Mouse (Mus musculus): ENCODE data around the gene Il2rg. TPM values are rescaled to one million over a fixed set of nuclear protein-coding genes. Genes with fewer than 3 reads are reported as not detected.
A peak's percentile ranks its signal among the peaks of the same experiment; 100 is the strongest.

Il2rg gene
- polyA plus RNA-seq, 1 experiment = 7.3 TPM

DNA sequence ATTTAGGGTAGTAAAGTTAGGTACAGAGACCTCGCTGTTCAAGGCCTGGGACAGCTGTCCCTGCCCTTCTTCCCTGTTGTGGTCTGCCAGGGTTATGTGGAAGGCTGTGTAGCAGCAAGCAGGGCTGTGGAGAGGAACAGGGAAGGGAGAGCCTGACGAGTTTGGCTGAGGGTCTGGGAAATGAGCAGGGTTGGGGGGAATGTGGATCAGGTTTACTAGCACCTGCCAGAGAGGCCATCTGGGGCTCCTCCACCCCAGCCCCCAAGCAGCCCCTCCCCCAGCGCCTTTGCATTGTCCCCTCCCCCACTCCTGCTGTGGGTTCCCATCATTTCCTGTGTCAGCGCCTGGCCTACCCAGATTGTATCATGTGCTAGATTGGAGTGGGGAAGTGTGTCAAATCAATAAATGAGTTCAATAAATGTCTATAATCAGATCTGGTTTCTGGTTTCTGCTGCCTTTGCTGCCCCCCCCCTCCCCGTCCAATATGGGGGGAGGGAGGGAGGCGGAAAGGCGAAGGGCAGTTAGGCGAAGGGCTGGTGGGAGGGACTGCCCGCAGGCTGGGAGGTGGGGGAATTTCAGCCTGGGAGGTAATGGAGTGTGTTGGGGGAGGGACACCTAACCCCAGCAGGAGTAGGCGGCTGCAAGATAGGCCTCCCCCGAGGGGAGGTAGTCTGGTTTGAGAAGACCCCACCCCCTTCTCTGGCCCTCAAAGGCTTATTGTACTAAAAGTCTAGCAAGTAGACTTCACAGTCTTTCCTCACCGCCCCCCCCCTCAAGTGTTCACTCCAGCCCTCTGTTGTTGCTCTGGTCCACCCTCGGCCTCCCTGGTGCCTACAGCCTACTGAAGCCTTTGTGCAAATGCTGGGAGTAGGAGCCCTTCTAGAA is 7.4 kb downstream of the Il2rg start:
- no peak for DNase-seq (ENCODE audit: low read depth)

DNA sequence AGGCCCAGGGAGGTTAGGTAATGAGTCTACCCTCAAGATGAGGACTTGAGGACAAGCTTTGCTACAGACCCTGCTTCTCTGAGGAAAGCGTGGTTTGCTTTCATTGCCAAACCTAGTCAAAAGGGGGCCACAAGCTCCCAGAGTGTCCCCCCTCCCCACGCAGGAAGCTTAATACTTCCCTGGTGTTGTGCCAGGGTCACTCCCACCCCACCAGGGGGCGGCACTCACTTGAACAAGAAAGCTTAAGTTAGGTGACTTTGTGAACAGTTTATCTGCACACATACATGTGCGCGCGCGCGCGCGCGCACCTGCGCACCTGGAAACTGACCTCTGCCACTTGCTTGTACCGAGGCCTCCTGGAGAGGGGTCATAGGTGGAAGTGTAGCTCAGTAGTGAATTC is 11.5 kb downstream of the Il2rg start:
- DNase-seq (ENCODE audit: low read depth) = no peak

DNA sequence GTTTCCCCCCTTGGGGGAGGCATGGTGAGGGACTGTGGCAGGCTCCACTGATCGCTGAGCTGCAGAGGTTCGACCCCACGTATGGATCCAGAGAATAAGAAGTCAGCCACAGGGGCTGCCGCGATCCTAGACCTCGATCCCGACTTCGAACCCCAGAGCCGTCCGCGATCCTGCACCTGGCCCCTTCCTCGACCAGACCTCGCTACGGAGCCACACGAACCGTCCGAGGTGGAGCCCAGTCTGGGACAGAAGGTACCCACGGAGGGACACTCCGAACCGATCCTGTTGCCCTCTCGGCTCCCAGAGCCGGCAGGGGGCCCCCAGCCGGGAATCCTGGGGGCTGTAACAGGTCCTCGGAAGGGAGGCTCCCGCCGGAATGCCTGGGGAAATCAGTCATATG is 13.3 kb downstream of the Il2rg start:
- no peak for DNase-seq (ENCODE audit: low read depth)

DNA sequence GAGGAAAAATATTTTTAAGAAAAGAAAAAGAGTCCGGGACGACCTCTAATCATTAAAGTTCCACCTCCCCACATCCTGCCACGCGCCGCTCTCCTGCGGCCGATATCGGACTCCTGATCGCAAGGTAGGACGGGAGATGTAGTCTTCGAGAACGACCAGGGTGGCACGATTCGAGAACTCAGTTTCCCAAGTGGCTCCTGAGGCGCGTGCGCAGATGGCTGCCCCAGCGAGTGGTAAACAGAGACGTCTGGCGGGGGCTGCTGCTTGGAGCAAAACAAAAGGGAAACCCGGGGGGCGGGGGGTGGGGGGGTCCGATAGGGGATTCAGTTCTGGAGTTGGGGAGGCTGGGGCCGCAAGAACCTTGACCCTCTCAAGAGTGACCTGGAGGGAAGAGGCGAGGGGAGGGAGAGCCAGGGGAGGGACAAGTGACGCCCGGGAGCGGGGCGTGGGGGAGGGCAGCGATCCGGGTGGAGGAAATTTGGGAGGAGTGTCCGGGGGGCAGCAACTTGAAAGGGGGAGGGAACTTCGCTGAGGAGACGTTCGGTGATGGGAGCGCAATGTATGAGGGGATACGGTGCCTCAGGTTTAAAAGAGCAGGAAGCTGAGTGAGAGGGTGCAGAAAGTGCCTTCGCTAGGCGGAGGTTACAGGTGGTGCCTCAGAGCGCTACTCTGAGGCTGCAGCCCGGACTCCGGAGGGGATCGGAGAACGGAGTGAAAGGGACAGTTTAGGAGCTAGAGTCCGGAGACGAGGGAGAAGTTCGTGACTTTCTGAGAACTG is 13.9 kb downstream of the Il2rg start, which contains the start of gene Foxo4:
Foxo4 (plus strand) TSS at position 577 of the 778 bp plus-strand sequence.
- DNase-seq (ENCODE audit: low read depth) = no peak

DNA sequence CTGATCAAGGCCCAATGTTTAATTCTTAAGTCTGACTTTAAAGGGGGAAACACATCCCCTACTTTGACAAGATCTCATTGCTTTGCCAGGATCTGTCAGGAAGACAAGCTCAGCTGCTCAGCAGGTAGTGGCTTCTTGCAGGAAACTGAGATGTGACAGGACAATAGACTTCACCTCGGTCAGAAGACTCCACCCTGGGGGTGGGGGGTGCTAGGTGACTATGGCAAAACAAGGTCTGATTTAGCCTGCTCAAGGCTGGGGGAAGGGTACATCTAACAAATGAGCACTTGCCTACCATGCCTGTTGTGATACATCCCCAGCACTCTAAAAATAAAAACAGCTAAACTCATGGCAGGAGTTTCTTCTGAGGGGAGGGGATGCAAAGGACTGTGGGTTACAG is 23.0 kb downstream of the Il2rg start:
- DNase-seq (ENCODE audit: low read depth) = no peak

DNA sequence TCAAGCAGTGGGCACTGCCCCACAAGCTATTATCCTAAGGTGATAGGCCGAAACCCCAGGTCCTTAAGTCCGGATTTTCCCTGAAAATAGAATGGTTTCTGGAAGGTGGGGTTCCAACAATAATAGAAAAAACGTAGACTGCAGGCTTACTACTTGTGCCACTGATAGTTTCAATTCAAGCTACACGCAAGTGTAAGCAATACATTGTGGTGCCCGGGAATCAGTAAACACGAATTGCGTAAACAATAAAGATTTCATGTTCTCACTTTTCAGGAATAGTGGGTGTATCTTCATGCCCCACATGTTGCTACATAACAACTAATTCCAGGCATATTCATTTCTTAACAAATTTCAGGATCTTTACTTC is 45.3 kb downstream of the Il2rg start:
- no peak for DNase-seq (ENCODE audit: low read depth)

DNA sequence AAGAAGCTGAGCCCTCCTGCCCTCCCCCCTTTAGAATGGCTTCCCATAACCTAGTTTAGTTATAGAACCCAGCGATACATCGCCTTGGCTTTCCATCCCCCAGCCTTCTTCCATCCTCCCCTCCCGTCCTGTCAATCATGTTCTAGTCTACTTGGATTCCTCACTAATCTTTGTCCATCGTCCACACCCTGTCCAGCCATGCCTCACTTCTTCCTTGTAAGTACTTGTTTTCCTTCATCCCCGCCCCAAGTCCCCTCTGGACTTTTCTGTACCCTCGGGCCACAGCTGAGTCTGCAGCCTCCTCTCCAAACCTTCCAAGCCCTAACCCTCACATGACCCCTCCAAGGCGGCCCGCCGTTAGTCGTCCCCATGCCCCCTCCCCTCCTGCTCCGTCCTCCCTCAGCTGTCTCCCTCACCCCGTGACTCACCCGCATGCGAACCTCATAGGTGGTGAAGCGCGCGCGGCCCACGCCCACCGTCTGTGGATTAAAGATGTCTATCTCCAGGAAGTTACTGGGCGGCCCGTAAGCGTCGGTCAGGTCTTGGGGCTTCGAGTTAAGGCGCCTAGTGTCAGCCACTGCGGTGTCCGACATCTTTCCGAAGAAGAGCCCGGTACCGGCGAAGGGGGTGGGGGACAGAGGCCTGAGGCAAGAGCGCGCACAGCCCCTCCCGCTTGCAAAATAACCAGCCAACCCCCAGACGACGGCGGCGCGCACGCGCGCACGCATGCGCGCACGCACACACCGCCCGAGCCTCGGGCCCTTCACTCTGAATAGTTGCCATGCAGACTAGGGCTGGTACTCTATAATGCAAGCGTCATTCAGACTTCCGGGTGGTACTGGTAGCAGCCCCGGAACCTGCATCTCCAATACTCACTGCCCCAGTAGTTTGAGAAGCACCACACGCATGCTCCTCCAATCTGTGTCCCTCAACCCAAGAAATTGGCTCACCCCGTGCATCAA is 45.9 kb downstream of the Il2rg start, which contains the start of gene Snx12:
Snx12 (minus strand) TSS at position 730 of the 962 bp plus-strand sequence.
- peak; percentile 42 for DNase-seq (ENCODE audit: low read depth)

Other genes starting within 250 kb of the Il2rg start
- gene Tex11, start 208.6 kb downstream of the Il2rg start, polyA plus RNA-seq (2012; rRNA removed) = 0.04 TPM in 1 of 2 replicates, not detected in the other
- 1.0 and 3.2 TPM in 2 replicates for gene Slc7a3, start 182.2 kb downstream of the Il2rg start, polyA plus RNA-seq (2012; rRNA removed)
- 16.7 and 23.9 TPM in 2 replicates for gene Snx12, start 45.7 kb downstream of the Il2rg start, polyA plus RNA-seq (2012; rRNA removed)
- gene Foxo4, start 13.7 kb downstream of the Il2rg start, polyA plus RNA-seq (2012; rRNA removed) = 28.9 and 32.0 TPM in 2 replicates
- 0.43 and 0.80 TPM in 2 replicates for gene Gm614, start 4.3 kb downstream of the Il2rg start, polyA plus RNA-seq (2012; rRNA removed)
- not detected in 2 replicates for gene Gm20489, start 768 bp upstream of the Il2rg start, polyA plus RNA-seq (2012; rRNA removed)
- 67.4 and 91.2 TPM in 2 replicates for gene Med12, start 5.8 kb upstream of the Il2rg start, polyA plus RNA-seq (2012; rRNA removed)
- gene Nlgn3, start 30.9 kb upstream of the Il2rg start, polyA plus RNA-seq (2012; rRNA removed) = 0.19 and 0.46 TPM in 2 replicates
- 26.4 and 38.0 TPM in 2 replicates for gene Gjb1, start 108.1 kb upstream of the Il2rg start, polyA plus RNA-seq (2012; rRNA removed)
- 45.6 and 60.7 TPM in 2 replicates for gene Zmym3, start 152.6 kb upstream of the Il2rg start, polyA plus RNA-seq (2012; rRNA removed)
- gene Nono, start 161.1 kb upstream of the Il2rg start, polyA plus RNA-seq (2012; rRNA removed) = 127 and 145 TPM in 2 replicates
- 0.27 and 0.57 TPM in 2 replicates for gene Itgb1bp2, start 180.8 kb upstream of the Il2rg start, polyA plus RNA-seq (2012; rRNA removed)

Measured in gonadal fat pad, adult 2 months (tissue).